8 mouse cellular contexts compared by ENCODE assay signal in the genomic region with DNA sequence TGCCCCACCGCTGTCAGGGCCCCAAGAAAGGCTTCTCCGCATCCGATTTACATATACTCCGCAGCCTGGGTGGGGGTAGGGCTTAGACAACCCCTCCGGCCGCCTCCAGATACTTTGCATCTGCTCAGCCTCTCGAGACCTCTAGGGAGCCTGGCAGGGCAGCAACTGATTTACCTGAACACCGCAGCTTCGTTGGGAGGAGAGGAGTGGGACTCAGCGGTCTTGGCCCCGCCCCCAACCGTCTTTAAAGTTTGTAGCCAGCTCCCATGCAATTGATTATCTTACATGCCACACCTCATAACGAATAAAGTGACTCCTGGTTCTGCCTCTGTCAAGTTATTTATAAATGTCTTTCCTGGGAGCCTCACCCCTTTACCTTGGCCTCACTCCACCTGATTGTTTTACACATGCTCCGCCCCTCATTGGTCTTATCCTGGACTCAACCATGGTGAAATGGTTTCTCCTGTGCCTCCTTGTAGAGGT. TPM values are rescaled to one million over a fixed set of nuclear protein-coding genes. Genes with fewer than 3 reads are reported as not detected.
DNase-seq lines count a peak whose midpoint lies in the region; ATAC-seq and TF ChIP-seq lines count a peak whose summit lies in the region.

A gene (minus strand): TSS at position 316 of the 483 bp plus-strand sequence.

- peak within 1 kb of the TSS; percentile 75 for H3K4me2 ChIP-seq in forebrain, embryonic 13.5 days
- H3K4me2 ChIP-seq in intestine, embryonic 16.5 days (ENCODE audit: low read depth, low read length), result peak within 1 kb of the TSS; percentile 91
- H3K4me2 ChIP-seq in liver, embryonic 14.5 days (ENCODE audit: low read depth), result peak within 1 kb of the TSS; percentile 94
- peak within 1 kb of the TSS; percentile 84 for H3K4me2 ChIP-seq in neural tube, embryonic 12.5 days (replicated peaks)

- no peak for TF ChIP-seq EP300 in liver, embryonic 14.5 days (IDR thresholded peaks at IDR 0.05; ENCODE audit: low read depth)

- peak; percentile 29 for DNase-seq in gastrocnemius, postnatal 25 days
- DNase-seq in gastrocnemius, postnatal 14 days, result no peak
- DNase-seq in liver, embryonic 14.5 days (ENCODE audit: low read depth in 3 of 3, low spot score in 3 of 3), result peak in 2 of 3 experiments; percentile 22 to 48
- no peak for DNase-seq in retina, postnatal 1 day

- peak within 1 kb of the TSS; percentile 94 for H3K27ac ChIP-seq in bone marrow macrophage, adult 2 months (ENCODE audit: insufficient read depth, low read depth, low read length)
- H3K27ac ChIP-seq in forebrain, embryonic 13.5 days, result peak within 1 kb of the TSS; percentile 84
- peak within 1 kb of the TSS; percentile 99 for H3K27ac ChIP-seq in intestine, embryonic 16.5 days (ENCODE audit: low read length)
- peak within 1 kb of the TSS; percentile 67 for H3K27ac ChIP-seq in liver, embryonic 14.5 days
- H3K27ac ChIP-seq in neural tube, embryonic 12.5 days, result peak within 1 kb of the TSS; percentile 75

- peaks cover 35% of the 10 kb centered on the region for H3K36me3 ChIP-seq in forebrain, embryonic 13.5 days (ENCODE audit: poor library complexity, severe bottlenecking)
- H3K36me3 ChIP-seq in intestine, embryonic 16.5 days (ENCODE audit: control insufficient read depth, insufficient read depth, low read length), result peaks cover 12% of the 10 kb centered on the region; the same call in 1 of the 2 replicates
- peaks cover 29% of the 10 kb centered on the region for H3K36me3 ChIP-seq in liver, embryonic 14.5 days (replicated peaks; ENCODE audit: control insufficient read depth, insufficient read depth, low read depth)
- H3K36me3 ChIP-seq in neural tube, embryonic 12.5 days, result peaks cover 28% of the 10 kb centered on the region

- peak within 1 kb of the TSS; percentile 84 for H3K4me3 ChIP-seq in bone marrow macrophage, adult 2 months (ENCODE audit: insufficient read depth, low read length)
- H3K4me3 ChIP-seq in forebrain, embryonic 13.5 days, result peak within 1 kb of the TSS; percentile 66
- peak within 1 kb of the TSS; percentile 72 for H3K4me3 ChIP-seq in intestine, embryonic 16.5 days (ENCODE audit: low read length)
- H3K4me3 ChIP-seq in liver, embryonic 14.5 days (ENCODE audit: insufficient read depth in 1 of 2, low read depth in 2 of 2, low read length in 2 of 2), result peak within 1 kb of the TSS; percentile 75 to 82
- H3K4me3 ChIP-seq in neural tube, embryonic 12.5 days, result peak within 1 kb of the TSS; percentile 59

- H3K4me1 ChIP-seq in bone marrow macrophage, adult 2 months (ENCODE audit: control insufficient read depth, insufficient read depth, low read length), result peaks cover 11% of the 10 kb centered on the region
- H3K4me1 ChIP-seq in forebrain, embryonic 13.5 days, result peaks cover 31% of the 10 kb centered on the region
- peaks cover 33% of the 10 kb centered on the region for H3K4me1 ChIP-seq in intestine, embryonic 16.5 days (ENCODE audit: control insufficient read depth, insufficient read depth, low read length)
- peaks cover 3 to 10% of the 10 kb centered on the region in 2 experiments for H3K4me1 ChIP-seq in liver, embryonic 14.5 days (replicated peaks; ENCODE audit: control insufficient read depth in 2 of 2, insufficient read depth in 2 of 2, low read length in 1 of 2)
- H3K4me1 ChIP-seq in neural tube, embryonic 12.5 days, result peaks cover 19% of the 10 kb centered on the region

- H3K27me3 ChIP-seq in forebrain, embryonic 13.5 days, result peaks cover 34% of the 10 kb centered on the region
- H3K27me3 ChIP-seq in intestine, embryonic 16.5 days (replicated peaks; ENCODE audit: control insufficient read depth, insufficient read depth, low read length), result no peaks in the 10 kb centered on the region
- H3K27me3 ChIP-seq in liver, embryonic 14.5 days (ENCODE audit: control insufficient read depth, insufficient read depth, low read length), result 0 out of 2 replicates have a peak, but pooled peaks cover 3% of the 10 kb centered on the region
- H3K27me3 ChIP-seq in neural tube, embryonic 12.5 days (replicated peaks), result peaks cover 31% of the 10 kb centered on the region

- under 1% methylated on average over 14 of the region's 14 CpGs for WGBS in forebrain, embryonic 13.5 days
- 2% methylated on average over 14 of the region's 14 CpGs for WGBS in intestine, embryonic 16.5 days
- WGBS in liver, embryonic 14.5 days (ENCODE audit: insufficient replicate concordance), result 2% methylated on average over 14 of the region's 14 CpGs
- under 1% methylated on average over 14 of the region's 14 CpGs for WGBS in neural tube, embryonic 12.5 days

- no peak for TF ChIP-seq CTCF in bone marrow macrophage, adult 2 months (IDR thresholded peaks at IDR 0.05; ENCODE audit: low read depth, low read length)
- no peak for TF ChIP-seq CTCF in liver, embryonic 14.5 days (IDR thresholded peaks at IDR 0.05; ENCODE audit: low read depth)

- no peak for TF ChIP-seq POLR2A in bone marrow macrophage, adult 2 months (IDR thresholded peaks at IDR 0.05; ENCODE audit: borderline replicate concordance, low read depth, low read length)

- ATAC-seq in forebrain, embryonic 13.5 days, result peak; percentile 26
- peak; percentile 70 for ATAC-seq in intestine, embryonic 16.5 days
- peak; percentile 18; the same call in 1 of the 2 replicates for ATAC-seq in liver, embryonic 14.5 days (ENCODE audit: insufficient read depth)
- peak; percentile 41 for ATAC-seq in neural tube, embryonic 12.5 days (ENCODE audit: low FRiP score, low read depth)

- intact Hi-C loops in gastrocnemius, postnatal 14 days (cut with DNase I; ENCODE audit: low total_unique reads), result no loop called here

- H3K9ac ChIP-seq in forebrain, embryonic 13.5 days, result peak within 1 kb of the TSS; percentile 80
- peak within 1 kb of the TSS; percentile 89 for H3K9ac ChIP-seq in intestine, embryonic 16.5 days (ENCODE audit: low read depth, low read length)
- peak within 1 kb of the TSS; percentile 68 for H3K9ac ChIP-seq in liver, embryonic 14.5 days (replicated peaks)
- peak within 1 kb of the TSS; percentile 66 for H3K9ac ChIP-seq in neural tube, embryonic 12.5 days

- no peaks in the 10 kb centered on the region for H3K9me3 ChIP-seq in forebrain, embryonic 13.5 days (replicated peaks)
- H3K9me3 ChIP-seq in intestine, embryonic 16.5 days (ENCODE audit: control insufficient read depth, low read length), result no peaks in the 10 kb centered on the region
- H3K9me3 ChIP-seq in liver, embryonic 14.5 days (ENCODE audit: control insufficient read depth, low read length), result no peaks in the 10 kb centered on the region
- no peaks in the 10 kb centered on the region for H3K9me3 ChIP-seq in neural tube, embryonic 12.5 days

RNA-seq across cellular contexts. Expression of the gene that starts here (rescaled TPM):
- total RNA-seq in gastrocnemius, postnatal 25 days (2021), result 1 to 10 TPM; 2.2 to 2.3 TPM
- total RNA-seq in gastrocnemius, postnatal 14 days (2021), result 1 to 10 TPM; 2.1 to 2.3 TPM
- polyA plus RNA-seq in bone marrow macrophage, adult 2 months (2012; ENCODE audit: insufficient read depth, insufficient read length, missing spikeins), result 3.1 and 3.8 TPM in 2 replicates
- polyA plus RNA-seq in forebrain, embryonic 13.5 days (2015; fragmentation: Nextera tagmentation; extraction: Ambion mirVana), result 3.5 and 3.9 TPM in 2 replicates
- polyA plus RNA-seq in intestine, embryonic 16.5 days (2015; fragmentation: Nextera tagmentation; extraction: Ambion mirVana), result 6.8 and 7.1 TPM in 2 replicates
- 0.61 and 0.71 TPM in 2 replicates for polyA plus RNA-seq in liver, embryonic 14.5 days (2012; rRNA removed)
- polyA plus RNA-seq in liver, embryonic 14.5 days (2014; fragmentation: Nextera tagmentation; extraction: Ambion mirVana), result 0.44 and 0.56 TPM in 2 replicates
- 3.4 and 4.0 TPM in 2 replicates for polyA plus RNA-seq in neural tube, embryonic 12.5 days (2016; fragmentation: Nextera tagmentation; extraction: Ambion mirVana)

Comparison
In these comparisons a context has a peak if more than half of its experiments do, and no peak if none do; other contexts are left out.
1. Peak in DNase-seq, ATAC-seq, H3K4me3 ChIP-seq, H3K27ac ChIP-seq, H3K9ac ChIP-seq and H3K4me2 ChIP-seq in liver, embryonic 14.5 days; RNA of the gene not detected or under 1 TPM.
2. ATAC-seq: peak in every context shown above with its lines; median percentile 70 in intestine, embryonic 16.5 days; 41 in neural tube, embryonic 12.5 days; 26 in forebrain, embryonic 13.5 days; 18 in liver, embryonic 14.5 days.